Mouse (Mus musculus) testis, adult 10 weeks (tissue): ENCODE data around the gene Sumf2. TPM values are rescaled to one million over a fixed set of nuclear protein-coding genes. Genes with fewer than 3 reads are reported as not detected.

ENCODE experiments used
- polyA plus RNA-seq: library from polyadenylated mRNA; stranded (reverse); fragments of 350-450 nt; fragmentation: Illumina TruSeq; extraction: RNeasy Lipid Tissue Mini Kit (QIAGEN cat#74804); gene quantifications from one replicate; pipeline ENCODE4 v1.2.3, GENCODE M21; 2014; ENCODE audit warnings: low read depth, low replicate concordance

Sumf2 gene
- polyA plus RNA-seq, result 1.8 TPM

GRCm38 (mm10) chr5:129846752-129847557 is at the start of gene Sumf2:
Gene Sumf2, plus strand, starts transcription at chr5:129846986.

GRCm38 (mm10) chr5:129886911-129887636 is 40.3 kb downstream of the Sumf2 start, which contains the start of gene Chchd2:
Gene Chchd2, minus strand, starts transcription at chr5:129887470.

GRCm38 (mm10) chr5:129895198-129896088 is 48.7 kb downstream of the Sumf2 start, which contains the start of gene Zbed5:
Gene Zbed5, plus strand, starts transcription at chr5:129895723.

GRCm38 (mm10) chr5:129898449-129898848 is 51.7 kb downstream of the Sumf2 start, which contains the start of gene Phkg1:
Gene Phkg1, minus strand, starts transcription at chr5:129898549.

GRCm38 (mm10) chr5:129908242-129908965 is 61.6 kb downstream of the Sumf2 start, which contains the start of gene Nupr1l:
Gene Nupr1l, plus strand, starts transcription at chr5:129908540.

Other genes starting within 250 kb of the Sumf2 start
- 2.5 TPM for gene Zfp11, start 176.9 kb upstream of the Sumf2 start, polyA plus RNA-seq
- 46.5 TPM for gene Sept14, start 138.5 kb upstream of the Sumf2 start, polyA plus RNA-seq
- gene Mrps17, start 131.5 kb upstream of the Sumf2 start, polyA plus RNA-seq, result 35.0 TPM
- gene Nipsnap2, start 121.9 kb upstream of the Sumf2 start, polyA plus RNA-seq, result 16.3 TPM
- gene Psph, start 59.5 kb upstream of the Sumf2 start, polyA plus RNA-seq, result 5.8 TPM
- gene Chchd2, start 40.5 kb downstream of the Sumf2 start, polyA plus RNA-seq, result 142 TPM
- gene Zbed5, start 48.7 kb downstream of the Sumf2 start, polyA plus RNA-seq, result 11.9 TPM
- 0.15 TPM for gene Phkg1, start 51.6 kb downstream of the Sumf2 start, polyA plus RNA-seq
- 383 TPM for gene Nupr1l, start 61.6 kb downstream of the Sumf2 start, polyA plus RNA-seq
- 39.5 TPM for gene Vkorc1l1, start 95.0 kb downstream of the Sumf2 start, polyA plus RNA-seq
- gene Gusb, start 156.1 kb downstream of the Sumf2 start, polyA plus RNA-seq, result 3.9 TPM
- gene Asl, start 182.3 kb downstream of the Sumf2 start, polyA plus RNA-seq, result 2.2 TPM
- gene Crcp, start 182.3 kb downstream of the Sumf2 start, polyA plus RNA-seq, result 56.2 TPM
- 59.1 TPM for gene Tpst1, start 226.3 kb downstream of the Sumf2 start, polyA plus RNA-seq